Mouse (Mus musculus) lung, embryonic 16.5 days (tissue): ENCODE results near the gene Cd274. TPM values are rescaled to one million over a fixed set of nuclear protein-coding genes. Genes with fewer than 3 reads are reported as not detected.
A peak's percentile ranks its signal among the peaks of the same experiment; 100 is the strongest.

ENCODE experiments used
- ATAC-seq: fragments of 200-750 bp; cut with Nextera tagmentation; 2 replicates; pipeline ENCODE4 v1.8.0; 2017; ENCODE audit warnings: low read depth, mild to moderate bottlenecking, moderate library complexity
- H3K27ac ChIP-seq: fragments of 300-500 bp; sonication (generic); 2 replicates; pipeline ENCODE4 v1.5.1; 2014; ENCODE audit warnings: mild to moderate bottlenecking, control low read depth, low read length
- H3K27me3 ChIP-seq: fragments of 300-500 bp; sonication (generic); 2 replicates; pipeline ENCODE4 v1.6.1; 2014; ENCODE audit warnings: low read depth, low read length, mixed read lengths; ENCODE audit not compliant: control insufficient read depth, insufficient read depth
- H3K36me3 ChIP-seq: fragments of 300-500 bp; sonication (generic); 2 replicates; pipeline ENCODE4 v1.6.1; 2014; ENCODE audit warnings: low read length; ENCODE audit not compliant: control insufficient read depth, insufficient read depth
- H3K4me1 ChIP-seq: fragments of 300-500 bp; sonication (generic); replicated peaks from 2 replicates; pipeline ENCODE4 v1.6.1; 2014; ENCODE audit warnings: low read length, mixed read lengths; ENCODE audit not compliant: control insufficient read depth, insufficient read depth
- H3K4me2 ChIP-seq: fragments of 300-500 bp; sonication (generic); 2 replicates; pipeline ENCODE4 v1.6.1; 2014; ENCODE audit warnings: low read depth, low read length, control low read depth
- H3K4me3 ChIP-seq: fragments of 300-500 bp; sonication (generic); 2 replicates; pipeline ENCODE4 v1.5.1; 2014; ENCODE audit warnings: mild to moderate bottlenecking, low read length, control low read depth
- H3K9ac ChIP-seq: fragments of 300-500 bp; sonication (generic); 2 replicates; pipeline ENCODE4 v1.6.1; 2014; ENCODE audit warnings: low read length, control low read depth
- H3K9me3 ChIP-seq: fragments of 300-500 bp; sonication (generic); 2 replicates; pipeline ENCODE4 v1.6.1; 2016; ENCODE audit warnings: low read length; ENCODE audit not compliant: control insufficient read depth
- WGBS: fragments of 180-500 bp; shearing (Covaris S2); extraction: QIAGEN DNeasy Blood & Tissue Kit; methylation state at CpG from one replicate; pipeline ENCODE4 v1.1.7; 2014; 5-methylcytosine and 5-hydroxymethylcytosine counted together
- polyA plus RNA-seq: library from polyadenylated mRNA; unstranded; fragments of >200 nt; fragmentation: Nextera tagmentation; extraction: Ambion mirVana; gene quantifications from 2 replicates; pipeline ENCODE4 v1.2.1, GENCODE M21; 2015

The Cd274 gene
- polyA plus RNA-seq, 1 experiment from 2014 or later, result 0.28 TPM

DNA sequence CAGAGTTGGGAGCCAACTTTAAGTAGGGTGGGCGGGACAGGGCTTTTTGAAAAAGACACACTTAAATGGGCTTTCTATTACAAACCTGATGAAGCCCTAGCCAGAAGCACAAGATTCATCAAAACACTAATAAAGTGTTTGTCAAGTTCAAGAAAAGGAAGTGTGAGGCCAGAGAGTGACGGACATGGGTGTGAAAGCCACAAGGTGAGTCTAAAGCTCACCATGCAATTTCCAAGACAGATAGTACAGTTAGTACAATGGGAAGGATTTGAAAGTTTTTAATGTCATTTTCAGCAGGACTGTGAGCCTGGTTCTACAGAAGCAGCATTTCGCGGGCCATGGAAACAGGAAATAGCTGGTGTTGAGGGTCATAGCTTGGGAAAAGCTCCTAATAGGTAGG lies 32.5 kb downstream of the Cd274 start:
- H3K4me1 ChIP-seq, result no peaks in the 10 kb centered on the region
- ATAC-seq, result no peak
- H3K4me2 ChIP-seq, result no peak overlapping the region
- no peak overlapping the region for H3K27ac ChIP-seq
- no peak overlapping the region for H3K9ac ChIP-seq
- no peaks in the 10 kb centered on the region for H3K9me3 ChIP-seq
- no peaks in the 10 kb centered on the region for H3K36me3 ChIP-seq
- H3K27me3 ChIP-seq, result no peaks in the 10 kb centered on the region
- WGBS, result 86% methylated on average over 4 of the region's 4 CpGs
- no peak overlapping the region for H3K4me3 ChIP-seq

DNA sequence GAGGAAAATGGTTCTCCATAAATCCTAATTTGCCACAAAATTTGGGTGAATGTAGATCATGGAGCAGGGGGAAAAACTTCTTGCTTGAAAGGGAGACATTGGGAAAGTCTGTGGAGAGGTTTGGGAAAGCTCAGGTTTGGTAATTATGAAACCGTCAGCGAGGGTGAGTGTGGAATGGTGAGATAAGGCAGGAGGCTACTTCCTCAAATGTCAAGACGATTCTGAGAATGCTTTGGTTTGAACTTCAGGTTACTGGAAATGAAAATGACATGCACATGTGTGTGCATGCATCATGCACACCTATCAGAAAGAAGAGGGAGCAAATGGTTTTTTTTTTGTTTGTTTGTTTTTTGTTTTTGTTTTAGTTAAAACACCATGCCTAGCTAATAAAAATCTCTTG lies 33.2 kb downstream of the Cd274 start:
- no peak for ATAC-seq
- no peak overlapping the region for H3K9ac ChIP-seq
- no peaks in the 10 kb centered on the region for H3K36me3 ChIP-seq
- no peaks in the 10 kb centered on the region for H3K9me3 ChIP-seq
- WGBS, result 74% methylated on average over 3 of the region's 3 CpGs
- no peak overlapping the region for H3K4me3 ChIP-seq
- H3K4me1 ChIP-seq, result no peaks in the 10 kb centered on the region
- H3K27ac ChIP-seq, result no peak overlapping the region
- no peak overlapping the region for H3K4me2 ChIP-seq
- H3K27me3 ChIP-seq, result no peaks in the 10 kb centered on the region

DNA sequence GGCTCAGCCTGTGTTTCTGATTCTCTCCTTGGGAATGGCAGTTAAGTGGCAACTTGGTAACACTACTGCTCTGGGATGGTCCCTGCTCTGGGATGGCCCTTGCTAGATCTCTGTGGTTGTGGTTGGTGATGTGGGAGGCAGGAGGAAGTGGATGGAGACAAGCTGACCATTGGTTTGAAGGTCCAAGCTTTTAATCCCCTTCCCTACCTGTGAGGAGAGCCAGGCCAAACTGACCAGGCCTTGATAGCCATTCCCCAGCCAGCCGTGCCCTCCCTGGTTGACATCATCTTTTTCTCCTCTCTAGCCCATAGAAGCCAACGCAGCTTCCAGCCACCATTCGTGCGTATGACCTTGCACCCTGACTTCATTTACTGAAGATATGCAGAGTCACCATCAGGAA lies 35.4 kb downstream of the Cd274 start:
- ATAC-seq, result no peak

DNA sequence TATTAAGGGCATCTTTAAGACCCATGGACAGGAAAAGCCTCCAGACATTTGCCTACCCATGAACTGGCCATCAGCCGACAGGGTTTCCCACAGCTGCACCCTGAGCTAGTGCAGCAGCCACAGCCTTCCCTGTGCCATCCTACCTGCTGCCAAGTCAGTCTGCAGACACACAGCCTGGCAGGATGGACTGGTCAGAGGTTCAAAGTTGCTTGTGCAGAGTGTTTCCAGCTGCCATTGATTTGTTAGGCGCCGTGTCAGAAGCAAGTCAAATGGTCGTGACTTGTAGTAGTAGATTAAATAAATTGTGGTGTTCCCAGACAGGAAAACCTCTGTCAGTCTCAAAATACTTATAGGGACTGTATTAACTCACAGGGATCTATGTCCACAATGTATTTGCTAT lies 36.0 kb downstream of the Cd274 start:
- no peak overlapping the region for H3K9ac ChIP-seq
- no peaks in the 10 kb centered on the region for H3K27me3 ChIP-seq
- H3K36me3 ChIP-seq, result no peaks in the 10 kb centered on the region
- H3K4me2 ChIP-seq, result no peak overlapping the region
- H3K27ac ChIP-seq, result no peak overlapping the region
- H3K9me3 ChIP-seq, result no peaks in the 10 kb centered on the region
- H3K4me3 ChIP-seq, result no peak overlapping the region
- H3K4me1 ChIP-seq, result no peaks in the 10 kb centered on the region
- 54% methylated on average over 4 of the region's 4 CpGs for WGBS
- no peak for ATAC-seq

More for the DNA sequence above, 35.4 kb downstream of the Cd274 start:
- no peak overlapping the region for H3K4me2 ChIP-seq
- no peaks in the 10 kb centered on the region for H3K9me3 ChIP-seq
- no peak overlapping the region for H3K27ac ChIP-seq
- no peak overlapping the region for H3K4me3 ChIP-seq
- no peak overlapping the region for H3K9ac ChIP-seq
- H3K4me1 ChIP-seq, result no peaks in the 10 kb centered on the region
- H3K36me3 ChIP-seq, result no peaks in the 10 kb centered on the region
- WGBS, result 88% methylated on average over 4 of the region's 4 CpGs
- H3K27me3 ChIP-seq, result no peaks in the 10 kb centered on the region

DNA sequence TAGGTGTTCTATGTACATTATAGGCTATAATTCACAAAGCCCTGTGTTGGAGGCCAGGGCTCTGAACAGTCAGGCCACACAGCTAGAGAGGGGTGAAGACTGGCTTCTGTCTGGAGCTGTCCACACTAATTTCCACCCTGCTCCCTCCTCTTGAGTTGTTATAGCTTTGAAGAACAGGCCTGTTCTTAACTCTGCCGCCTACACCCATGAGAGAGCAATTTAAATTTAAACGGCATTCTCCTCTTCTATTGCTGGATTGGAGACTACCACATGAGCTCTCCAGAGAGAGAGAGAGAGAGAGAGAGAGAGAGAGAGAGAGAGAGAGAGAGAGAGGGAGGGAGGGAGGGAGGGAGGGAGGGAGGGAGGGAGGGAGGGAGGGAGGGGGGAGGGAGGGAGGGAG lies 38.1 kb downstream of the Cd274 start:
- WGBS, result 68% methylated on average over 2 of the region's 2 CpGs
- no peaks in the 10 kb centered on the region for H3K9me3 ChIP-seq
- no peak for ATAC-seq

DNA sequence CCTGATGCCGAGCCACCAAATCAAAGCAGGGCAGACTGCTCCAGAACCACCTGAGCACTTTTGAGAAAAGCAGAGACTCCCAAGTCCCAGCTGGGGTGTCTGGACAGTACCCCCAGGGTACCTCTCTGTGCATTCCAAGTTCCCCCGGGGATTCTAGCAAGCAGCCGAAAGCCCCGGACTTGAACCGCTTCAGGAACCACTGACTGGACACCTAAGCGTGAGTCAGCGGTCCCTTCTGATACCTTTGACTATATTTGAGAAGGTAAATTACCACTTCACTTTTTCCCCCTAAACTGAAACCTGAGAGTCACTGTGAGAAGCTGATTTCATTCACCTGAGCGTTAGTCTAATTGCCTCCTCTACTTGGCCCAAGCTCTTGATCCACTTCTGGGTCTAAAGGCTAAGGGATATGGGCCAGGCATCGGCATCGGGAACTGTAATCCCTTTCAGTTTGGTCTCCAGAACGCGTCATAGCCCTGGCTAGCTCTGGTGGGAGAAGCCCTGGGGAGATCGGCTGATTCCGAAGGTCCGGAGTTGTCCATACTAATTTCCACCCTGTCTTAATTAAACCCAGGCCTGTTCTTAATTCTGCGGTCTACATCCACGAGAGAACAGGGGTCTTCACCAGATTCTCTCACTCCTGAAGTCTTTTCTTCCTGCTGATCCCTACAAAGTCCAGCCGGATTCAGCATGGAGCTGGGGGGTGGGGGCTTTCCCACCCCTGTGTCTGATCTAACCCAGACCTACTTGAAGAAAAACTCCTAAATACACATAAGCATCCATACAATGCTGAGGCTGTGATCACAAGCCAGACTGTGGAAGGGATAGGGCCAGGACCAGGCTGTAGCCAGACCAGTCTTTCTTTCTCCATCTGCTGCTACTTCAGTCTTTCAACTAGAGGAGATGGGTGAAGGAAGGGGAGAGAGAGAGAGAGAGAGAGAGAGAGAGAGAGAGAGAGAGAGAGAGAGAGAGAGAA lies 39.1 kb downstream of the Cd274 start:
- Histone ChIP-seq H3K4me1 (no peaks in the 10 kb centered on the region), H3K36me3 (no peaks in the 10 kb centered on the region), H3K4me3 (no peak overlapping the region), H3K9me3 (no peaks in the 10 kb centered on the region), H3K27ac (no peak overlapping the region), H3K27me3 (no peaks in the 10 kb centered on the region), H3K4me2 (no peak overlapping the region), H3K9ac (no peak overlapping the region)
- no peak for ATAC-seq
- WGBS, result 87% methylated on average over 18 of the region's 18 CpGs

More for the DNA sequence above, 38.1 kb downstream of the Cd274 start:
- Histone ChIP-seq H3K36me3 (no peaks in the 10 kb centered on the region), H3K4me1 (no peaks in the 10 kb centered on the region), H3K27ac (no peak overlapping the region), H3K4me2 (no peak overlapping the region), H3K4me3 (no peak overlapping the region), H3K9ac (no peak overlapping the region), H3K27me3 (no peaks in the 10 kb centered on the region)

DNA sequence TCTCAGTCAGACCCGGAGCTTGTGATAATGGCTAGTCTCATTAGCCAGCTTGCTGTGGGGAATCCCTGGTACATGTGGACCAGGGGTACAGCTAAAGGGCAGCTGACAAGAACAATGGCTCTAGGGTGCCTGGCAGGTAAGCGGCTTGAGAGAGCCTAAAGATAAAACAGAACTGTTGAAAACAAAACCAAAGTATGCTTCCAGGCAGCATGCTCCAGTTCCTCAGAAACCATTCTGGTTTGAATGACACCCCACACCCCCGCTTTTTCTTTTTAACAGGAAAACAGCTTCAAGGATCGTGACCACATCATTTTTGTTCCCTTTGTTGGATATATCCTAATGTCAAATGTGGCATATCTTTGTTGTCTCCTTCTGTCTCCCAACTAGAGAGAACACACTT lies 43.4 kb downstream of the Cd274 start, which contains the start of gene Pdcd1lg2:
Gene Pdcd1lg2, plus strand, starts transcription at position 301 of the 400 bp plus-strand sequence.
- Histone ChIP-seq H3K4me3 (no peak within 1 kb of the TSS), H3K4me2 (no peak within 1 kb of the TSS), H3K4me1 (peaks cover 4% of the 10 kb centered on the region), H3K27me3 (no peaks in the 10 kb centered on the region), H3K27ac (no peak within 1 kb of the TSS), H3K36me3 (no peaks in the 10 kb centered on the region), H3K9me3 (no peaks in the 10 kb centered on the region), H3K9ac (no peak within 1 kb of the TSS)
- ATAC-seq, result no peak
- WGBS, result 79% methylated on average over 4 of the region's 4 CpGs

DNA sequence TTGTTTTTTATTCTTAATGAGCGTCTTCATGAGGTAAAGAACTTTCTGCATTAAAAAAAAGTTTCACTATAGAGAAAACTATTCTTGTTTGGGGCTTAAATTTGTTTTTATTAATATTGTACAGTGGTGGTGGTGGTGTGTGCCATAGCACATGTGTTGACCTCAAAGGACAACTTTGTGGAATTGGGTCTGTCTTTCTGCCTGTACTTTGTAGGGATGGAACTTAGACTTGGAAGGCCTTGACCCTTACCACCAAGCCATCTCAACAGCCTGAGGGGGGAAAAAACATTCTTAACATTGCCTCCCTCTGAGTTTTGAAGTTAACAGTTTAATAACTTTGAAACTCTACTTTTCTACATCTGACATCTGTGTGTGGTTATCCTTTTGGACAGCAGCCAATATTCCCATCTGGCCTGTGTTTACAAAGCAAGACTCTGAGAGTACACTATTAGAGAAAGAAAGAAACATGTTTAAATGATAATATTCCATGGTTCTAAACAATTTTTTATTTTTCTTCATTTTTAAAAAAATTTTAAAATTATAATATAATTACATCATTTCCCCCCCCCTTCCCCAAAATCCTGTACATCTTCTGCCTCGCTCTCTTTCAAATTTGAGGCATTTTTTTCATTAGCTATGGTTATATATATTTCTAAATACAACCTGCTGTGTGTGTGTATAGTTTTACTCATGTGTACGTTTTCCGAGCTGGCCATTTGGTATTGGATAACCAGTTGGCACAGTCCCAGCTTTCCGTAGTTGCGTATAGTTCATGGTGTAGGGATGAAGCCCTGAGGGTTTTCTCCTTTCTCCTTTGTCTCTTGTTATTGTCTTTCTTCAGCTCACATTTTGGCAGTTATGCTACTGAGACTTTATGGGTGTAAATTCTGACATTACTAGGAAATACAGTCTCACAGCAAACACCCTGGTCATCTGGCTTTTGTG lies 45.5 kb downstream of the Cd274 start:
- Histone ChIP-seq H3K4me3 (no peak overlapping the region), H3K9ac (no peak overlapping the region), H3K9me3 (no peaks in the 10 kb centered on the region), H3K27ac (peak overlapping the region; percentile 2; the same call in 1 of the 2 replicates), H3K4me2 (no peak overlapping the region), H3K36me3 (no peaks in the 10 kb centered on the region), H3K4me1 (peaks cover 4% of the 10 kb centered on the region), H3K27me3 (no peaks in the 10 kb centered on the region)
- 46% methylated on average over 6 of the region's 6 CpGs for WGBS
- ATAC-seq, result peak; percentile 79; the same call in 1 of the 2 replicates

DNA sequence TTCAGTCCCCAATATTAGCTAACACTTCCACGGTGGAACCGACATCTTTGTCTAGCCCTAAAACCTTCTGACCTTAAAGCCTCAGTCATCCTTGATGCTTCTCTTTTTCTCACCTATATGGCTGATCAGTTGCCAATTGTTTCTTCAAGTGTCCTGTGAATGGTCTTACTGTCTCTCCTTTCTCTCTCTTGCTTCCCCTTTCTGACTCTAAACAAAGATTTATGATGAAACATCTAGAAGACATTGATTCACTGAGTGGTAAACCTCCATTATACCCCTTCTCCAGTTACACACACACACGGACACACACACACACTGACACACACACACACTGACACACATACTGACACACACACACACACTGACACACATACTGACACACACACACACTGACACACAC lies 47.3 kb downstream of the Cd274 start:
- H3K27ac ChIP-seq, result no peak overlapping the region
- no peaks in the 10 kb centered on the region for H3K27me3 ChIP-seq
- no peak overlapping the region for H3K9ac ChIP-seq
- WGBS, result 80% methylated on average over 3 of the region's 3 CpGs
- ATAC-seq, result no peak
- no peaks in the 10 kb centered on the region for H3K9me3 ChIP-seq
- H3K4me2 ChIP-seq, result no peak overlapping the region
- no peak overlapping the region for H3K4me3 ChIP-seq
- H3K36me3 ChIP-seq, result no peaks in the 10 kb centered on the region
- peaks cover 11% of the 10 kb centered on the region for H3K4me1 ChIP-seq
